Mouse (Mus musculus): ENCODE data around the gene Tbc1d22a. TPM values are rescaled to one million over a fixed set of nuclear protein-coding genes. Genes with fewer than 3 reads are reported as not detected.
A peak's percentile ranks its signal among the peaks of the same experiment; 100 is the strongest.

Tbc1d22a gene
- polyA plus RNA-seq, 1 experiment from 2014 or later: 12.4 TPM

DNA sequence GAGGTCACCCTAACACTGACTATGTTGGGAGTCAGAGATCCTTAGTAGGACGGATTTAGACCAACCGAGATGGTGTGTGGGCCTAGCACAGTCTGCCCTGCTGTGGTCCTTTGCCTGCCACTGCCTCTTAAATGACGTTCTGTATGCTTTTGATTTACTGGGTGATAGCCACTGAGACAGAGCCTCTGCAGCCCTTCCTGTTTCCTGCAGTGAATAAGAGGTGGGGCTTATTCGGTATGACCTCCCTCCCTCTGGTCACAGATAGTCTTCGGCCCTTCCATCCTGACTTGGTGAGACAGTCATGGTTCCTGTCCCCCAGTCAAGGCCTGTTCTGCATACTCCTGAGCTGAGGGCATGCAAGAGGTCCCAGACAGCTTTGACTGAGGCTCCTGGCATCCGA, 271.6 kb downstream of the Tbc1d22a start:
- no peaks in the 10 kb centered on the region for H3K36me3 ChIP-seq
- H3K27ac ChIP-seq: no peak overlapping the region
- WGBS: 62% methylated on average over 6 of the region's 6 CpGs
- no peaks in the 10 kb centered on the region for H3K27me3 ChIP-seq
- H3K4me1 ChIP-seq: peaks cover 19% of the 10 kb centered on the region
- H3K4me2 ChIP-seq: no peak overlapping the region
- ATAC-seq (ENCODE audit: insufficient number of reproducible peaks, low FRiP score, low TSS enrichment, low read depth): no peak
- H3K4me3 ChIP-seq: no peak overlapping the region
- H3K9me3 ChIP-seq: no peaks in the 10 kb centered on the region
- no peak overlapping the region for H3K9ac ChIP-seq

DNA sequence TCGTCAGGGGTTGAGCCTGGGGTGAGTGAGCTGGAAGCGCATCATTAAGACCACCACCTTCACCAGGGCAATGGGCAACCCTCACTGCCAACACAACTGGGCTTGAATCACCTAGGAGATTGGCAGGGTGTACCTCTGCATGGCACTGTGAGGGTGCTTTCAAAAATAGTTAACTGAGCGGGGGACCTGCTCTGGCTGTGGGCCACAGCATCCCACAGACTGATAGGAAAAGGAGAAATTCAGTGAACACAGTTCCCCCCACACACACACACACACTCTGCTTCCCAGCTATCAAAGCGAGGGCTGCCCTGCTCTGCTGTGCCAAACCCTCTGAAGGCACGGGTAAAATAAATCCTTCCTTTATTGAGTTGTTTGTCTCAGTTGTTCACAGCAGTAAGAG, 273.1 kb downstream of the Tbc1d22a start:
- no peak overlapping the region for H3K4me2 ChIP-seq
- no peaks in the 10 kb centered on the region for H3K9me3 ChIP-seq
- WGBS: 49% methylated on average over 5 of the region's 5 CpGs
- no peak overlapping the region for H3K4me3 ChIP-seq
- H3K27me3 ChIP-seq: no peaks in the 10 kb centered on the region
- H3K4me1 ChIP-seq: peaks cover 21% of the 10 kb centered on the region
- H3K36me3 ChIP-seq: no peaks in the 10 kb centered on the region
- H3K9ac ChIP-seq: no peak overlapping the region
- 0 out of 2 replicates have a peak overlapping the region, but pooled peaks have one; percentile 52 for H3K27ac ChIP-seq
- ATAC-seq (ENCODE audit: insufficient number of reproducible peaks, low FRiP score, low TSS enrichment, low read depth): no peak

DNA sequence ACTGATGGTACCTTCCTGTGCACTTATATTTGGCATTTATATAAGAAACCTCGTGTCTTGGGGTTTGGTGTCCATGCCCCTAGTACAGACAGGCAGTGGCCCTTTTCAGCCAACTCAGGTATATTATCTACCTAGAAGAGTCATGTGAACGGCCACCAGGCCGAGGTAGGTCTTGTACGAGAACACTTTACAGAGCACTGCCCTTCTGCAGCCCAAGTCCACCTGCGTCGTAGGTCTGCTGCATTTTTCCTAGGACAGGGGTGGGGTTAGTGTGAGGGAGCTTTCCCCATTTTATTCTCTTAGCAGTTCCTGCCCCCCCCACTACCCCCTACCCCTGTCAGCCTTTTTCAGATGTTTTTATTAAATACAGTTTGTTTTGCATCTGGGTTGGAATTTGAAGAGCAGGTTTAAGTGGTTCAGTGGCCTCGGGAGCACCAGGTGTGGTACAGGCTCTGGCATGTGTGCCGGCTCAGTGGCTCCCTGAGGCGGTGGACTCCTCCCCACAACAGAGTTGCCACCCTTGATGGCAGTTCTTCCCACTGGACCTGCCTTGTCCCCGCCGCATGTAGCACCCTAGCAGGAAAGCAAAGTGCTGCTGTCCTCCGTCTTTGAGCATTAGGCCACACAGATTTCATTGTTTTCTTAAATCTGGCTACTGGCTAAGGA, 277.3 kb downstream of the Tbc1d22a start:
- Histone ChIP-seq H3K4me2 (no peak overlapping the region), H3K9me3 (no peaks in the 10 kb centered on the region), H3K4me1 (peaks cover 17% of the 10 kb centered on the region), H3K27ac (no peak overlapping the region), H3K27me3 (no peaks in the 10 kb centered on the region), H3K9ac (no peak overlapping the region), H3K36me3 (no peaks in the 10 kb centered on the region), H3K4me3 (no peak overlapping the region)
- no peak for ATAC-seq (ENCODE audit: insufficient number of reproducible peaks, low FRiP score, low TSS enrichment, low read depth)
- 59% methylated on average over 12 of the region's 12 CpGs for WGBS

DNA sequence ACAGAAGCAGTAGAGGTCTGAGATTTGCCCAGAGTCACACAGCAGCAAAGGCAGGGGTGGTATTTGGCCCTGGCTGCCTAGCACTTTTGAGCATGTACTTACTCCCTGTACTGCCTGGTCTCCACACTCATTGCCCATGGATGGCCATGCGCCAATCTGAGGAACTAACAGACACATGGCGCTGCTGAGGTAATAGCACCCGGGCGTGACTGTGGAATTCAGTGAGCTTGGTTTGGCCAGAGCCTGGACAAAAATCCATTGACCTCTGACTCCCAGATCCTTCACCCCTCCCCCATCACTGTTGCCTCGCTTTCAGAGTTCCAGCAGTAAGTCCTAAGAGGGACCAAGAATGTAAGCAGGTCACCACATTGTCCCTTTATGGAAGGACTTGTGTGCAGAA, 278.4 kb downstream of the Tbc1d22a start:
- Histone ChIP-seq H3K36me3 (no peaks in the 10 kb centered on the region), H3K9me3 (no peaks in the 10 kb centered on the region), H3K4me3 (no peak overlapping the region), H3K4me2 (no peak overlapping the region), H3K27ac (no peak overlapping the region), H3K9ac (no peak overlapping the region), H3K4me1 (peaks cover 7% of the 10 kb centered on the region), H3K27me3 (no peaks in the 10 kb centered on the region)
- no peak for ATAC-seq (ENCODE audit: insufficient number of reproducible peaks, low FRiP score, low TSS enrichment, low read depth)
- 71% methylated on average over 5 of the region's 5 CpGs for WGBS

DNA sequence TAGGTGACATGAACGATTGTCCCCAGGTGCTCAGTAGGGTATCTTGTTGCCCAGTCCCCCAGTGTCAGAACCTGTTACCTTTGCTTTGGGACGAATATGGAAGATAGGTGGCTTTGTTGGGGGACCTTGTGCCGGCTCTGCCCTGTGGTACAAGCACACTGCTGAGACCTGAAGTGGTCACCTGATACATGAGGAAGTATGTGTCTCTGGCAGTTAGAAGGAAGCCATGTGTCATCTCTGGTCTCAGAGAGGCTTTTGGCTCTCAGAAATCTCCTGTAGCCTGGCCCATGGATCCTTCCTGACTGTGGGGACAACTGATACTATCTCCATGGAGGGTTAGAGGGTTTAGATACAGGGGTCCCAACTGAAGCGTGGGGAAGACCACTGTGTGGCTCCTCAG, 281.9 kb downstream of the Tbc1d22a start:
- no peak for ATAC-seq (ENCODE audit: insufficient number of reproducible peaks, low FRiP score, low TSS enrichment, low read depth)
- WGBS: 82% methylated on average over 4 of the region's 4 CpGs
- Histone ChIP-seq H3K27ac (no peak overlapping the region), H3K4me2 (no peak overlapping the region), H3K9me3 (no peaks in the 10 kb centered on the region), H3K4me3 (no peak overlapping the region), H3K27me3 (no peaks in the 10 kb centered on the region), H3K36me3 (no peaks in the 10 kb centered on the region), H3K9ac (no peak overlapping the region), H3K4me1 (peaks cover 4% of the 10 kb centered on the region; the same call in 1 of the 2 replicates)

DNA sequence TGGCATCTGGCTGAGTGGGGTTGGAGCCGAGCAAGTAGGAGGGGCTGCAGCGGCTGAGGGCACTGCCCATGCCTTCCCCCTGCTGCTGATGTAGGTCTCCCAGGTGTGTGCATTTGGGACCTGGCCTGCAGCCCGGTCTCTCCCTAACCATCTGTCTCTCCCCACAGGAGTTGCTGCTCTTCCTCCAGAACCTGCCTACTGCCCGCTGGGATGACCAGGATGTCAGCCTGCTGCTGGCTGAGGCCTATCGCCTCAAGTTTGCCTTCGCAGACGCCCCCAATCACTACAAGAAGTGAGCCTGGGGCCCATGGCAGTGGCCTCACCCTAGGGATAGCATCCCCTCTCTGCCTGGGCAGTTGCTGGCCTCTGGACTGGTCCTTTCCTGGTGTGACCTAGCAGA, 282.4 kb downstream of the Tbc1d22a start:
- Histone ChIP-seq H3K9ac (no peak overlapping the region), H3K4me1 (no peaks in the 10 kb centered on the region; the same call in 1 of the 2 replicates), H3K27ac (no peak overlapping the region), H3K4me3 (no peak overlapping the region), H3K4me2 (no peak overlapping the region), H3K27me3 (no peaks in the 10 kb centered on the region), H3K36me3 (no peaks in the 10 kb centered on the region), H3K9me3 (no peaks in the 10 kb centered on the region)
- no peak for ATAC-seq (ENCODE audit: insufficient number of reproducible peaks, low FRiP score, low TSS enrichment, low read depth)
- WGBS: 88% methylated on average over 7 of the region's 7 CpGs

DNA sequence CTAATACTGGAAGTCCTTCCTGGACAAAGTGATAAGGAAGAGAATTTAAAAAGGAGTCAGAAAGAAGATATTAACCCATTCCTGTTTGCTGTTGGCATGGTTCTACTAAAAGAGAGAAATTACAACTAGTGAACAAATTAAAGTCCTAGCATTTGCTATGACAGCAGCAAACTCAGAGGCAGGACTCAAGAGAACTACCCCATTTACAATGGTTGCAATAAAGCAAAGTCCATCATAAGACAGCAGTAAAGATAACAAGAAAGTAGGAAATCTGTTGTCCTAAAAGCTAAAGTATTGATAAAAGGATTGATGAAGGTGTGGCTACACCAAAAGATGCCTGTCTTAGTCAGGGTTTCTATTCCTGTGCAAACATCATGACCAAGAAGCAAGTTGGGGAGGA, 286.3 kb downstream of the Tbc1d22a start:
- H3K4me2 ChIP-seq: no peak overlapping the region
- no peak overlapping the region for H3K4me3 ChIP-seq
- H3K9me3 ChIP-seq: no peaks in the 10 kb centered on the region
- H3K9ac ChIP-seq: no peak overlapping the region
- H3K27me3 ChIP-seq: no peaks in the 10 kb centered on the region
- no peak overlapping the region for H3K27ac ChIP-seq
- H3K36me3 ChIP-seq: no peaks in the 10 kb centered on the region
- no peaks in the 10 kb centered on the region for H3K4me1 ChIP-seq
- ATAC-seq (ENCODE audit: insufficient number of reproducible peaks, low FRiP score, low TSS enrichment, low read depth): no peak

DNA sequence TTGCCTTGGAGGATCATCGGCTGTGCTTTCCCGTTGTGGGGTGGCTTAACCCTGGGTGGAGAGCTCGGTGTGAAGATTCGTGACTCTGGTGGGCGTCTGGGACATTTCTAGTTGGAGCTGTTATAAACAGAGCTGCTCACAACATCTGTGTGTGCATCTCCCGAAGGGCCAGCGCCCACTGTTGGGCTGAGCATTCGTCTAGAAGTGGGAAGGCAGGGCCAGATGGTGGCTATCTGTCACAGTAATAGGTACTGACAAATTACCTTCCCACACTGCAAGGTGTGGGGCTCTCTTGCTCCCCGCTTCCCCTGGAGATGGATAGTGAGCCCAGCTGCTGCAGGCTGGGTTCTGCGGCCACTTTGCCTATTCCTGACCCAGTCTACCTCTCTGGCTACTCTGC, 289.2 kb downstream of the Tbc1d22a start:
- Histone ChIP-seq H3K27me3 (no peaks in the 10 kb centered on the region), H3K4me3 (no peak overlapping the region), H3K9me3 (no peaks in the 10 kb centered on the region), H3K9ac (no peak overlapping the region), H3K4me2 (no peak overlapping the region), H3K4me1 (no peaks in the 10 kb centered on the region), H3K27ac (no peak overlapping the region), H3K36me3 (no peaks in the 10 kb centered on the region)
- no peak for ATAC-seq (ENCODE audit: insufficient number of reproducible peaks, low FRiP score, low TSS enrichment, low read depth)
- WGBS: 63% methylated on average over 10 of the region's 10 CpGs

DNA sequence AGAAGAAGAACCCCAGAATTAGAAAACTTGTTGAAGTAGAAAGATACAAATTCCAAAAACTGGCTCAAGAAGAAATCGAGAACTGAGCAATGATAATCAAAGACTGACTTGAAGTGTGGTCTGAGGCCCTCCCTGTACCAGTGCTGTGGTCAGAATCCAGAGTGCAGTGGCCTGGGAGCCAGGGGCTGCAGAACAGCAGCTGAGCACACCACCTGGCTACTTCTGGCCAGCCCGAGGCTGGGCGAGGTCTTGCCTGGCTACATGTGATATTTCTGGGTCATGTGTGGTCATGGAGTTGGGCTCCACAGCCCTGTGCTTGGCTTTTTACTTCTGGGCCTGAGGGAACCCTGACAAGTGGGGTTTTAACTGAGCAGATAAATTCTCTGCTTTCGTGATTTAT, 292.4 kb downstream of the Tbc1d22a start:
- Histone ChIP-seq H3K9ac (no peak overlapping the region), H3K9me3 (no peaks in the 10 kb centered on the region), H3K27me3 (no peaks in the 10 kb centered on the region), H3K4me2 (no peak overlapping the region), H3K27ac (no peak overlapping the region), H3K36me3 (no peaks in the 10 kb centered on the region), H3K4me3 (no peak overlapping the region), H3K4me1 (no peaks in the 10 kb centered on the region)
- no peak for ATAC-seq (ENCODE audit: insufficient number of reproducible peaks, low FRiP score, low TSS enrichment, low read depth)
- WGBS: 71% methylated on average over 4 of the region's 4 CpGs

DNA sequence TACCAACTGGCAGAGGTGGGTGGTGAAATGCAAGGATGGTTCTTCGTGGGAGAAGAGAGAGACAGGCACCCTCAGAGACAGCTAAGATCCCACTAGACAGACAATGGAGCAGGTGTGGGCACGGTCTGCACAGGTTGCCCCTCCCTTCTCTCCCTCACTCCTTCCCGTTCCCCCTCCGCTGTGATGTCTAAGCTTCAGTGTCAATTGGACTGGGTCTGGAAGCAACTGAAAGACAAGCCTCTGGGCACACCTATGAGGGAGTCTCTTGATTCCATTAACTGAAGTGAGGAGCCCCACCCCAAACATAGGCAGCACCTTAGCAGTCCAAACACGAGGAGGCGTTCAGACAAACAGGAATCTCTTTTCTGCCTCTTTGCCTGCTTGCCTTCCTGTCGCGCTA, 293.3 kb downstream of the Tbc1d22a start:
- ATAC-seq (ENCODE audit: insufficient number of reproducible peaks, low FRiP score, low TSS enrichment, low read depth): no peak
- 85% methylated on average over 8 of the region's 8 CpGs for WGBS
- no peaks in the 10 kb centered on the region for H3K36me3 ChIP-seq
- H3K27ac ChIP-seq: no peak overlapping the region
- H3K4me2 ChIP-seq: no peak overlapping the region
- H3K4me1 ChIP-seq: no peaks in the 10 kb centered on the region
- no peaks in the 10 kb centered on the region for H3K27me3 ChIP-seq
- H3K9ac ChIP-seq: no peak overlapping the region
- no peaks in the 10 kb centered on the region for H3K9me3 ChIP-seq
- H3K4me3 ChIP-seq: no peak overlapping the region

DNA sequence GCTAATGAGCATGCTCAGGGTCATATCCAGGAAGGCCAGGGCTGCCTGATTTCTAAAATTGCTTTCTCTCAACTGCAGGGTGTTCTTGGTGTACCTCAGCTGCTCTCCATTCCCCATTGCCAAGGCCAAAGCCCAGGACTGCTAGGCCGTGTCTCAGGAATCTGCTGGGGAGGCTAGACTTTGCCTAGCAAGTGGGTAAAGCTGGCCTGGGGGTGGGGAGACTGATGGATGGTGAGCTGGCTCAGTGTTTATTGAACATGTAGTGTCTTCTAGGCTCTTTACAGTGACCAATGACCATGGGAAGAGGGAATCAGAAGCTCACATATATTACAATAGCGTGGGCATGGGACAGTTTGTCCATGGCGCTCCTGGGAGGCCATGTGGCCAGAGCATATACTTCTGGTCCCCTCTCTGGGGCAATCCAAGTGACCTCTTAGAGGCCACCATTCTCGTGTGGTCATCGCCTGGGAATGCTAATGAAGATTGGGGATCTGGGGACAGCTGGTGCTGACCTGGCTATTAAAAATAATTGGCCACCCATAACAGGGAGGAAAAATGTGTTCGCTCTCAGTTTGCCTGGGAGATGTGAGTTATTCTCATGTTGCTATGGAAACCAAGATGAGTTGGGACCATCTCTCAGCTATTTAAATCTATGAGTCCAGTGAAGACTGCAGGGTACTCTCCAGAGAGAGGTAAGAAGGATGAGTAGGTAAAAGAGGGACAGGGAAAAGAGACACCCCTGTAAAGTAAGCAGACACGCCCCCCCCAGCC, 294.3 kb downstream of the Tbc1d22a start:
- H3K27me3 ChIP-seq: no peaks in the 10 kb centered on the region
- H3K9me3 ChIP-seq: no peaks in the 10 kb centered on the region
- no peak overlapping the region for H3K4me2 ChIP-seq
- H3K9ac ChIP-seq: no peak overlapping the region
- H3K36me3 ChIP-seq: no peaks in the 10 kb centered on the region
- ATAC-seq (ENCODE audit: insufficient number of reproducible peaks, low FRiP score, low TSS enrichment, low read depth): no peak
- no peaks in the 10 kb centered on the region for H3K4me1 ChIP-seq
- 62% methylated on average over 7 of the region's 7 CpGs for WGBS
- H3K4me3 ChIP-seq: no peak overlapping the region
- H3K27ac ChIP-seq: no peak overlapping the region

DNA sequence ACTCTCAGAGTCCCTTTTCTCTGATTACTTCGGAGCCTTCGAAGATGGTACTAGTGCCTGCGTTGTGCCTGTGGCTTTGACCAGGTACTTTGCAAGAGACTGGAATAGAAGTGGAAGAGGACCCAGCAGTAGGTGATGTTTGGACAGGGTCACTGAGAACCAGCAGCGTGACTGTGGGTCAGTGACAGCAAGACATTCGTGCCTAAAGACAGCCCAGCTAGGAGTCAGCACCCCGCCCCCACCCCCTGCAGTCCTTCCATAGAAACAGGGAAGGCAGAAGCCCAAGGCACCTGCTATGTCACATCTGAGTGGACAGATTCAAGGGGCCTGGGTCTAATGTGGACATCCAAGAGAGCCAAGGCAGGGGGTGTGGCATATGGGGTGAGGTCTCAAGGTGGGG, 295.3 kb downstream of the Tbc1d22a start:
- Histone ChIP-seq H3K4me1 (no peaks in the 10 kb centered on the region), H3K27ac (no peak overlapping the region), H3K4me3 (no peak overlapping the region), H3K9me3 (no peaks in the 10 kb centered on the region), H3K9ac (no peak overlapping the region), H3K27me3 (no peaks in the 10 kb centered on the region), H3K36me3 (no peaks in the 10 kb centered on the region), H3K4me2 (no peak overlapping the region)
- no peak for ATAC-seq (ENCODE audit: insufficient number of reproducible peaks, low FRiP score, low TSS enrichment, low read depth)
- 81% methylated on average over 6 of the region's 6 CpGs for WGBS

Data from limb, embryonic 15.5 days (tissue).